Mouse (Mus musculus) adrenal gland, postnatal 4 days (tissue): Measurements from ENCODE around the gene Cntnap5b. TPM values are rescaled to one million over a fixed set of nuclear protein-coding genes. Genes with fewer than 3 reads are reported as not detected.
"Not testable (repeated sequence)": the region's sequence is repeated elsewhere in the genome, so short reads cannot be mapped to it uniquely, and the experiment has no call there.

Experiments used
- DNase-seq, 2 experiments: peaks; one replicate each; pipeline ENCODE4 v3.0.0; 2021 to 2022; ENCODE audit warnings: low spot score in 2 of 2, mixed read lengths in 2 of 2
- long read RNA-seq, 2 experiments: library from polyadenylated mRNA; stranded (forward); transcript quantifications; one replicate each; pipeline ENCODE4 v2.0.0; 2021
- total RNA-seq, 2 experiments: library from RNA; stranded (reverse); gene quantifications; 2 replicates each; pipeline ENCODE4 v1.2.3; 2021

Cntnap5b gene
- 1 to 10 TPM; 1.8 to 2.2 TPM for total RNA-seq
- long read RNA-seq, experiment 1: 0 reads
- long read RNA-seq, experiment 2, partial matches to known transcripts: 0 of 8 reads
- long read RNA-seq, experiment 2, other reads (novel, unspliced or antisense): 8 of 8 reads

DNA sequence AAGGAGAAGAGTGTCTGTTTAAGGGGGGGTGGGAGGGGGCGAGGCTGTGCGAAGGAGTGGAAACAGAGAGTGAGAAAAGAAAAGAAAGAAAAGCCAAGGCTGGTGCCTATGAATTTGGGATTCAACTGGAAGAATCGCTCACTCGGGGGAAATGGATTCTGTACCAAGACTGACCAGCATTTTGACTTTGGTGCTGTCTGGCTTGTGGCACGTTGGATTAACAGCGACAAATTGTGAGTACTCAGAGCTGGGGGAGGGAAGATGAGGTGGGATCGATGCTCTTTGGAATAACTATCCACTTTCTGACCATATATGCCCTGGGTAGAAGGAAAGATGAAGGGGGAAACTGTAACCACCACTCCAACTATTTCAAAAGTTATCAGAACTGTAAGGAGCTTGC, at the start of gene Cntnap5b:
TSS of gene Cntnap5b (plus strand) at position 152 of the 400 bp plus-strand sequence.
- DNase-seq: no peak

DNA sequence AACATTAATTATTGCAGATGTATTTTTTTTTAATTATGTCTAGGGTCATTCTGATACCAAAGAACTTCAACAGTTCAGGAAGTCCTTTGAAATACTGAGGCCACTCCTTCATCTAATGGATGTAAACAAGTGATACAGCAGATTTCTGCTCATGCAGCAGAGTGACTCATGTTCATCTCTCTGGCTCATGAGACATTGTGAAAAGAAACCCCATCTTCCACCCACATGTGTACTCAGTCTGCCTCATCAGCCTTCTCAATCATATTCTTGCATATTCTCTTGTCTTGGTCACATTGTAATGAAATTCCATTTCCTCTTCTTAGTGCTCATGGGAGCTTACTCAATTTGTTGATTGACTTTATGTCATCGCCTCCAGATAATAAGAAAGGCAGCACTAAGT, 12.6 kb upstream of the Cntnap5b start:
- DNase-seq: no peak

DNA sequence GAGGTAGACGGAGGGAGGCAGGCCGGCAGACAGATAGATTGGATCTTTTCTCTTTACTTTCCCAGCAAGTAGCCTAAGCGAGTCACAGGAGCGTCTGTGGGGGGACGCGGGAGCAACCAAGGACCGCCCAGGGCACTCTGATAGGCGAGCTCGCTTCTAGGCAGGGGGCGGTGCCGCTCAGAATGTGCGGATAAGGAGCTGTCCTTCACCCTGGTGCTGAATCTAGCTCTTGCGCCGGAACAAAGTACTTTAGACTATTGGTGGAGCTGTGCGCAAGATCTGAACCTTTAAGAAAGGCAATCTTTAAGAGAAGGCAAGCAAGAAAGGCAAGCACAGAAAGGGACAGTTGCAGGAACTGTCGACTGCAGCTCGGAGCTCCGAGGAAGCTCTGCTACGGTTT, 382 bp upstream of the Cntnap5b start:
- DNase-seq: peak; percentile 5 to 29

DNA sequence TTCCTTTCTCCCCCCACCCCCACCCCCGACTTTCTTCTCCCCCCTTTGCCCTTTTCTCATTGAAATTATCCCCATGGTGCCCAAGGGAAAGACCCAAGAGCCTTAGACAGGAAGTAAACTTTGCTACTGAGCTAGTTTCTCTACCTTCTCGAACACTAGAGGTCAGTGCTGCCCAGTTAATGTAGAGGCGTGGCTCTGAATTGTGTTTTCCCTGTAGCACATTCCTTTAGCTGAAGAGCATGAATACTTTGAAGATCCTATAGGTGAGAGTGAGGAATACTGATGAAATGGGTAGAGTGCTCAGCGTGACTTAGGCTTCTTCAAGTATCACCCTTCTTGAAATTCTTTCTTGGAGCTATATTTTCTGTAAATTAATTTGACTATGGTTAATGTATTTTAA, 1.6 kb downstream of the Cntnap5b start:
- DNase-seq: no peak

DNA sequence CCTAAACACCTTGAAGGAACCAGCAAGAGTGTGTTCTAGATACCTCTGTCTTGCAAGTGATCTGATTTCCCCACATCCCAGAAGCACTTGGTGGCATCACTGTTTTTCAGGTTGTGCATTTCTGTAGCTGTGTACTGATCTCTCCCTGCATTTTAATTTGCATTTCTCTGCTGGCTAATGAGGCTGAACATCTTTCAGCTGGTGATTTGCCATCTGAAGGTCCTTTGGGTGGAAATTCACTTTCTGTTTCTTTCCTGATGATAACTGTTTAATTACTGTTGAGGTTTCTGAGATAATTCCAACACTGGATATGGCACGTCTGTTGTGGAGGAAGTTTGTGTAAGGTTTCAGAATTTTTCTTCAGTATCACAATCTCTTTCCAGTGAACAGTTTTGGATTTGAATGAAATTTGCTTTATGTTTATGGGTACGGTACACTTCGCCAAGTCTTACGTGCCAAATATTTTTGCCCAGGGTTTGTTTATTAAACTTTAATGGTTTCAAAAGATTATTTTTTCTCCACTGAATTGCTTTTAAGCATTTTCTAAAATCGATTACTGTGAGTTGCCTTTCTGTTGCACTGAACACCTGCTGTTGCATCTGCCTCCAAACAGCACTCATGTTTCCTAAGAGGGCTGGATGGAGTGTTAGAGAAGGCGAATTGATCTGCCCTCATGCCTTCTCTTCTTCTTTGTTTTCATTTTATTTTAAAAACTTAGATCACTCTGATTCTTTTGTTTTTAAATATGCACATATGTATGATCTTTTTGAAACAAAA, 41.0 kb downstream of the Cntnap5b start:
- DNase-seq: no peak

DNA sequence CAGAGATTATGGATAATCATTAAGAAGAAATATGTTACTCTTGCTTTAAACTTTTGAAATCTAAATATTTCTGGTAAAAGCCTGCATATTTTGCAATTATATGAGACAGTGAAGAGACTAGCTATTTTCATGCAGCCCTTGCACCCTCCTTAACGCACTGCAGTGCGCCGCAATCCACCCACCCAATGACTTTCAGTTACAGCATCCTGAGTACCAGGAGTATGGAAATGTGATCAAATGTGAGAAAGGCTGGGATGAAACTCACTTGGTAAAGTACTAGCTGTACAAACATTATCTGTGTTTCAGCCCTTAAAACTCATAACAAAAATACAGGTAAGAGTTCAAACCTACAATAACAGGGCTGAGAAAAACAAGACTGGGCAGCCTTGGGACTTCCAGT, 99.8 kb downstream of the Cntnap5b start:
- no peak for DNase-seq

DNA sequence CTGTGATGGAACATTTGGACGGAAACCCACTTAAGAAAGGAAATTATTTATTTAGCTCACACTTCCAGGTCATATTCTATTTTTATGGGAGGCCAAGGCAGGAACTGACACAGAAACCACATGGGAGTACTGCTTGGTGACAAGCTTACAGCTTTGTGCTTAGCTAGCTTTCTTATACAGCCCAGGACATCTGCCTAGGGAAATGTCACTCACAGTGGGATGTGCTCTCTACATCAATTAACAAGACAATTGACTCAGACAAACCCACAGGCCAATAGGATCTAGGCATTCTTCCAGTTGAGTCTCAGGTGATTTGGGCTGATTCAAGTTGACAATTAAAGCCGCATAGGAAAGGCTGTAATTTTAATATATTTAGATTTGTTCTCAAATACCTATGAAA, 135.2 kb downstream of the Cntnap5b start:
- no peak for DNase-seq

DNA sequence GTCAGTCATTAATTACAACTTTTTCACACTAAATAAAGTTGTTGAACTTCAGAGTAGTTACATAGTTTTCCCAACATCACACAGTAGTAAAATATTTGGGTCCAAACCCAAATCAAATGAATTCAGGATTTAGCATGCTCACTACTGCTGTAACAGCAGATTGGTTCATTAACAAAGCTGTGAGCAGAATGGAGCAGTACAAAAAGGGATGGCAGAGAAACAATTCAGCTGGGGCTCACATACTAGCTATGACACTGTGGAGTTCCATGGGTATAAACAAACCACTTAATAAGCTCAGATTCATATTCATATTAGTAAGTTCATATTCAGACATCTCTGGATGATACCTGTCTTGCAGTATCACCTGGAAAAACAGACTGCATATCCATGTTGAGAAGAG, 170.9 kb downstream of the Cntnap5b start:
- DNase-seq: no peak

DNA sequence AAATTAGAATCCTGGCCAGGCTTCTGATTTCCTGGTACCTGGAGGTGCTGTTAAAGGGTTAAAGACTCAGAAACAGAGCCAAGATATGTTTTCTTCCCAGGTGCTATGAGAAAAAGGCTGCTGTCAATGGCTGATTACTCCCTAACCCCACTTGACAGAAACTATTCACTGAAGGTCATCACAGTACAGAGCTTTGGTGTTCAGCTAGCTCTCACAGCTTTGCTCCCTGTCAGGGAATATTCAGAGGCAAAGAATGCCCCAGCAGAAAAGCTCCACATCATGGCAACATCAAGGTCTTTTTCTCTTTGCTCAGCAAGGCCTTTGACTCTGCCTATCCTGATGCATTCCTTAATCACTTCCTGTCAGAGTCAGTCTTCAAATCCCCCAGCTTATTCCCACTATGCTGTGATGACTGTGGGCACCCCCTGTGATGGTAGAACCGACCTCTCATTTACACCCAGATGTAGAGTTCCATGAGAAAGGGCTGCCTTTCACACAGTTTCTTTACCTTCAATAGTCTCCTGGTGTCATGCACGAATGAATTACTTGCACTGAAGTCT, 186.9 kb downstream of the Cntnap5b start:
- no peak for DNase-seq

DNA sequence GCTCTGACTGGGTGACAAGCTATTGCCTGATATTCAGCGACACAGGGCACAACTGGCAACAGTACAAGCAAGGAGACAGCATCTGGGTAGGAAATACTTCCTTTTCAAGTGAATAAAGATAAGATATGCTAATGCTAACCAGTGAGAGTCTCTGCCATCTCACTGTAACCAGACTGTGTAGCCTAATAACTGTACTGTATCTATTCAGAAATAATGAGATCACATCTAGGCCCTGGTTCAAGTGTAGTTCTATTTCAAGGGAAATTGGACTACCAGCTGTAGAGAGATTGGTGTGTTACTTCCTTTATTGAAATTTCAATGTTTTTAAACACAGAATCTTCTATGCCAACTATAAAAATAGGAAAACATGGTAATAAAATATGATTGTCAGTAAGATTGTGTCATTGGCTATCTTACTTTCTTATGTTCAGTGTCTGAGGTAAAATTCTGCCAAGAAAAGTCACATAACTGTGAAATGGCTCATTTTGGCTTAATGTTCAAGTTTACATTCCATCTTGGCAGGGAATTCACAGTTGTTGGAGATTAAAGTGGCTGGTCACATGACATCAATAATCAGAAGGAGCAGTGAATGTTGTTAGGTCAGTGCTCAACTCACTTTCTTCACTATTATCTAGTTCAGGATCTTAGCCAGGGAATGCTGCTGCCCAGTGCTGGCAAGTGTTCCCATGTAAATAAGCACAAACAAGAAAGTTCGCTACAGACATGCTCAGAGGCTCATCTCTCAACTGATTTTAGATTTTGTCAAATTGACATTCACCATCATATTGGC, 194.9 kb downstream of the Cntnap5b start:
- no peak for DNase-seq

DNA sequence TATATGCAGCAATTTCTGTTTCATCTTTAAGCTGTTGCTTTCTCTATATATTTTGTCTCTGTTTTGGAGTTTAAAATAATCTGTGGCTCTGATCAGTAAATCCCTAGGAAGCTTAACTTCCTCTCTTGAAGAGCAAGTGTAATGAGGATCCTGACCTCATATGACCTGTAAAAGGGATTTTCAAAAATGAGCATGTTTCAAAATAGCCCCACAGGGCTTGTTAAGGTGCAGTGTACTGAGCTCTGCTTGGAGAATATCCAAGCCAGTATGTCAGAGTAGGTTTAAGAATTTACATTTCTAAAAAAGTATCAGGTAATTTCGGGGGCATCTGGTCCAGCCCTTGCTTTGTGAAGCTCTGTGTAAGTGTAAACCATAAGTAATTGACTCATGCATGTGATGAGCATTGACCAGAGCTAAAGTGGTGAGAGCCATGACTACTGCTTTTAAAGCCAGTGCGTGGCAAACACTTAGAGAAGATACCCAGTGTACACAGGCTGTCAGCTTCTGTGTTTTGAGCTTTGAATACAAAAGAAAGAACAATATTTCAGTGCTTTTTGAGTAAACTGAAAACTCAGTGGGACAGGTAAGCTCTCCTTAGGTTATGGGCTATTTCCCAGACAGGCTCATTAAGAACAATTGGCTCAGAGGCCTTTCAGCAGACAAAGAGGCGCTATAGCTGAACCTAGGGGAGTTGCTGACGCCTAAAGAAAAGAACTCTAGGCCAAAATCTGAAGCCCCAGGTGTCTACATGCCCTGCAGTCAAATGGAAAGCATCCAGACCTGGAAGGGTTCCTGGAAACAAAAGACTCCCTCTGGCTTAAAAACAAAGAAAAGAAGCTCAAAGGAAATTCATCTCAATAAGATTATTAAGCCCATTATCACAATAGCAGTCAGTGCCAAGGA, 197.9 kb downstream of the Cntnap5b start:
- DNase-seq: no peak

DNA sequence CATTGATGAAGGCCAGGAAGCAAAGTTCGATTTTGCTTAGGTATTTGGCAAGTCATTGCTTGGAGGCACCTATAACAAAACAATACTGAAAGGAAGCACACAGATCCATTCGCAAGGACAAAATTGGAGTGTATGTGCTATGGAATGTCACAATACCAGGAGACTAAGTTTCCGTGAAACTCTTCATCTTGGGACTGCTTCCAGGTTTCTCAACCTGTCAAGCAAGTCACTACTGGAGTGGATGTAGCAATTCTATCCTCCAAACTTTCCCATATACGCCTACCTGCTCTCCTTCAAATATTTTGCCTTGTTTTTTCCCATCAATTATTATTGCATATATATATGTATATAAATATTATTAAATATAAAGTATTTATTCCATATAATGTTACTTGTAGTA, 228.7 kb downstream of the Cntnap5b start:
- DNase-seq: not testable (repeated sequence)

DNA sequence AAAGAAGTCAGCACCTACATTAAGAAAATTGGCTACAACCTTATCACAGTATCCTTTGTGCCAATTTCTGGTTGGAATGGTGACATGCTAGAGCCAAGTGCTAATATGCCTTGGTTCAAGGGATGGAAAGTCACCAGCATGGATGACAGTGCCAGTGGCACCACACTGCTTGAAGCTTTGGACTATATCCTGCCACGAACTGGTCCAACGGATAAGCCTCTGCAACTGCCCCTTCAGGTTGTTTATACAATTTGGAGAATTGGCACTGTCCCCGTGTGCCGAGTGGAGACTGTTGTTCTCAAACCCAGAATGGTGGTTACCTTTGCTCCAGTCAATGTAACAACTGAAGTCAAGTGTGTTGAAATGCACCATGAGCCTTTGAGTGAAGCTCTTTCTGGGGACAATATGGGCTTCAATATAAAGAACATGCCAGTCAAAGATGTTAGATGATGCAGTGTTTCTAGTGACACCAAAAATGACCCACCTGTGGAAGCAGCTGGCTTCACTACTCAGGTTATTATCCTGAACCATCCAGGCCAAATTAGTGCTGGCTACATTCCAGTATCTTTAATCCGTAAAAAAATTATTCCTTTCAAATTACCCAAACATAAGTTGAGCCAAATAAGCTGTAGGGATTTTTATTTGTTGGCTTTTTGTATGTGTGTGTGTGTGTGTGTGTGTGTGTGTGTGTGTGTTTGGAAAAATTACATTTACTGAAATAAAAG, 233.6 kb downstream of the Cntnap5b start:
- no peak for DNase-seq

DNA sequence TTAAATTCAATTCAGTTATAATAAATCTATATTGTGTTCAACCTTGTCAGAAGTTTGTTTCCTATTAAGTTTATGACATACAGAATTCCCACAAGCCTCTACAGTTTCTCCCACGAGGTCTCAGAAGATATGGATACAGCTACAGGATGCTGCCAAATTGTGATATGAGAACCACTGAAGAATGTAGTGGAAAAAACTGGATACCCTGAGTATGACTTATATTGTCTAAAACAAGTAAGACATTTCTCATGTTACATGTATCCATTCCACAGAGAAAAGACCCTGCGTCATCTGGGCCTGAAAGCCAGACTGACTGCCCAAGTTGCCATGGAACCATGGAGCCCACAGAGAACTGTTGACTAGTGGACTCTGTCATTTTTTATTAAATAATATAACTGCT, 269.2 kb downstream of the Cntnap5b start:
- DNase-seq: no peak

DNA sequence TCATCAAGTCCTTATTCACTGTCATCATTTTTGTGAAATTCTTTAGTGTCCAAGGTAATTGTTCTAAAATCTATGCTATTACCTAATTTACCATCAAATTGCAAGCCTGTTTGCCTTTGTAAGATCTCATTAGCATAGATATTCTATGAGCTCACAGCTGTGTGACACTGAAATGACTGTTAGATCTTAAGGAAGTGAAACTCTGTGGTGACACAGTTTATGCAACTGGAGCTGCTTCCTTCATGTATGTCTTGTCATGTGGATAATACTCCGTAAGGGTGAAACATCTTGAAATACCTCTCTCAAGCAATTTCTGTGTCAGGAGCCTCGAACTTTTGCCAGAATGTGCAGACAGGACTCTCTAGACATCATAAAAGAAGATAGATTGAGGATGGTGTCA, 307.2 kb downstream of the Cntnap5b start:
- no peak for DNase-seq

DNA sequence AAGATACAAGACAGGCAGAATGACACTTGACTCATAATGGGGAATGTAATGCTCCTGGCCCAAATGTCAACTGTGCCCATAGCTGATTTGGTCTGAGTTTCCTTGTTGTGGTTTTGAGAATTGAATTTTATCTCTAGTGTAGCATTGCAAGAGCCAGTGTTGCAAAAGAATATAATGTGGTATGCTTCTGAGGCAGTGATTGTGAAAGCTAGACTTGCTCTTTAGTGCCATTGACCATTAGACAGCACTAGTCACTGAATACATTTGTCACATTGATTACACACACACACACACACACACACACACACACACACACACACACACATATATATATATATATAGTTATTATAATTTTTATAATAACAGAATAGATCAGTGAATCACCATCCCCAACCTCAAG, 328.0 kb downstream of the Cntnap5b start:
- DNase-seq: no peak

DNA sequence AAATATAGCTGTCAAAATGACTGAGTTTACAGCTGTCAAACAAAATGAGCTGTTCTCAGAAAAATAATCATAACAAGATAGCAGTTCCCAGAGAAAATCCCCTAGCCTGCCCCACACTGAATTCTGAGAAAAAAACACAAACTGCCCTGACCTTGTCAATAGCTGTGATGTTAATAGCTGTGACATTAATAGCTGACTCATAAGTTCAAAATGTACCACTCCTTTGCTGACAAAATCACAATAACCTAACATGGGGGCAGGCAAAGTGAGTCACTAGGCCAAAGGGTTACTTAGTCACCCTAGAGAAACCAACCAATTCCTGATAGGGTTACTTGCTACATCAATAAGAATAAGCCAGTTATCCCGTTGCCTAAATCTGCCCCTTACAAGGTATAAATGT, 328.5 kb downstream of the Cntnap5b start:
- DNase-seq: no peak

DNA sequence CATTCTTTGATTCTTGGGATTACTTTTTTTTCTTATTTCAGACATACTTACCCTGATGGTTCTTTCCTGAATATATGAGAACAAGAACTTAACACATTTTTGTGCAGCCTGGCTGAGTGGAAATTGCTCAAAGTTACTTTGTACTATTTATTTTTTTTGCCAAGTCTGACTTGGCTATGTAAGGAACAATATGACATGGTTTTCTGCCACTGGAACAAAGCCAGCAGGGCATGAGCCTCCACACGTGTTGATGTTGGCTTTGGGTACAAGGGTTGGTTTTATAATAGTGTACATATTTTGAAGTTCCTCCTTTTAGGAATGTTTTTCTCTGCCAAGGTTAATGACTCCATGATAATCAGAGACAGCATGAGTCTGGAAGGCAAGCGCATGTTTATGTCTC, 331.8 kb downstream of the Cntnap5b start:
- DNase-seq: no peak

DNA sequence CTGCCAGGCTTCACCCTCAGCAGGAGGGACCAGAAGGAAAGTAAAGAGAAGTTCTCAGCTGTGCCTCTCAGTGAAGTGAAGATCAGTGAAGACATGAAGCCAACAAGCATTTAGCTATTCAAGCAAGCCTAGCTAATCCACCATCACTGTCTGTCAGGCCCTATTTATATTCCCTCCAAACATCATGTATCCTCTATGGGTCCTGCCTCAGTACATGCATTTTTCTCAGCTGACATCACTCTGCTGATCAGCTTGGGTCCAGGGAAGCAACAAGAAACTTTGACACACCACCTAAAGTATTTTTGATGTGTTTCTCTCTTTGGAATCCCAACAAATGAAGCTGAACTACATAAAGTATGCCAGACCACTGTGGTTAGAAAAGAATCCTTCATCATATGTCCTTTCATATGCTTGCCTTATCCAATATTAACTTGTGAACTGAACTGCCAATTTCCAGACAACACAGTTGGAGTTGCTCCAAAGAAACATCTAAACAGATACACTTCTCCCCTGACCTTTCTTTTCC, 349.9 kb downstream of the Cntnap5b start:
- DNase-seq: no peak
